Mouse (Mus musculus) bone marrow, adult 2 months (tissue): Measurements from ENCODE around the gene Mri1.

Experiments used
- CTCF ChIP-seq: fragments of 200-500 bp; IDR thresholded peaks from 2 replicates; pipeline ENCODE4 v1.5.1; 2011; ENCODE audit warnings: low read length, control low read depth; ENCODE audit not compliant: control insufficient read depth, insufficient read depth
- POLR2A ChIP-seq: fragments of 200-500 bp; IDR thresholded peaks from 2 replicates; pipeline ENCODE4 v1.6.1; 2011; ENCODE audit warnings: low read depth, mild to moderate bottlenecking, control low read depth, low read length, borderline replicate concordance; ENCODE audit not compliant: control insufficient read depth

DNA sequence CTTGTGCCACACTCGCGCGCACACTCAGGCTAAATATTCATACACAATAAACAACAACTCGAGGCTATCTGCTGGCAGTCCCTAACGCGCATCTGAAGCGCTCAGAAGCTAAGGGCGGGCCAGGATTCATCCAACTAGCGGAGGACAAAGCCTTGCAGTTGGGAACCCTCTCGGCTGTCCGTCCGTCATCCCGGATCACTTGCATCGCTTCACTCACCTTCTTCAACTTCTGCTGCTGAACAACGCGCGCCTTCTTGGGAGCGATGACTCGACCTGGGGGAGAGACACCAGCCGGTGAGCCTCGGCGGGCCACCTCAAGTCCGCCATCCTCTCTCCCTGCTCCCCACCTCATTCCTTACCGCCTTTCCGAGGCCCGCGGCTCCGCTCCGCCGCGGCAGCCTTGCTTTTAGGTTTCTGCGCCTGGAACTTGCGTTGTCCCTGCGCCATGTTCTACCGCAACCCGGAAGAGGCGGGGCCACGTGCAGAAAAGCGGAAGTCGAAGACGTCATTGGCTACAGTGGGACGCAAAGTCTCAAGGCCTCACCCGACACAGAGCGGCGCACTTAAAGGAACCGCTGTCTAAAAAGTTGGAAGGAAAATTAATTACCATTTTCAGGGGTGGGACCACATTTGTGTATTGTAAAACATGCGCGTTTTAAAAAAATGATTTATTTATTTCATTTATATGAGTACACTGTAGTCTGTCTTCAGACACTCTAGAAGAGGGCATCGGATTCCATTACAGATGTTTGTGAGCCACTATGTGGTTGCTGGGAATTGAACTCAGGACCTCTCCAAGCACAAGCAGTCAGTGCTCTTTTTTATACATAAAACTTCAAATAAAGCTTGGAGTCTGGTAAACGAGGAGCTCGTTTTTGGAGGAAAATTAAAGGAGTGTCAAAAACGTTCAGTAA is 7.6 kb downstream of the Mri1 start, which contains the start of gene D8Ertd738e:
- peak; percentile 95; the same call in 1 of the 2 replicates for TF ChIP-seq POLR2A
- no peak for TF ChIP-seq CTCF
